Mouse (Mus musculus): ENCODE data around the gene Bcas3. TPM values are rescaled to one million over a fixed set of nuclear protein-coding genes. Genes with fewer than 3 reads are reported as not detected.

Bcas3 gene
- polyA plus RNA-seq, 1 experiment from 2014 or later, result 19.1 TPM

GRCm38 (mm10) chr11:85361621-85362020 is 8.7 kb downstream of the Bcas3 start:
- no peak for ATAC-seq (ENCODE audit: low read depth)
- H3K9me3 ChIP-seq (replicated peaks; ENCODE audit: control insufficient read depth, low read length), result no peaks in the 10 kb centered on the region
- H3K27ac ChIP-seq (ENCODE audit: low read length), result no peak overlapping the region
- H3K4me1 ChIP-seq (ENCODE audit: control insufficient read depth, low read depth, low read length), result no peaks in the 10 kb centered on the region
- H3K4me3 ChIP-seq (ENCODE audit: low read depth, low read length), result no peak overlapping the region
- no peak overlapping the region for H3K4me2 ChIP-seq (ENCODE audit: low read depth, low read length)
- no peaks in the 10 kb centered on the region for H3K27me3 ChIP-seq (ENCODE audit: control insufficient read depth, insufficient read depth, low read depth, low read length)
- WGBS (ENCODE audit: insufficient replicate concordance), result 79% methylated on average over 8 of the region's 8 CpGs
- no peak overlapping the region for H3K9ac ChIP-seq (ENCODE audit: low read depth, low read length)
- 0 out of 2 replicates have a peak, but pooled peaks cover 3% of the 10 kb centered on the region for H3K36me3 ChIP-seq (ENCODE audit: control insufficient read depth, insufficient read depth)

DNA sequence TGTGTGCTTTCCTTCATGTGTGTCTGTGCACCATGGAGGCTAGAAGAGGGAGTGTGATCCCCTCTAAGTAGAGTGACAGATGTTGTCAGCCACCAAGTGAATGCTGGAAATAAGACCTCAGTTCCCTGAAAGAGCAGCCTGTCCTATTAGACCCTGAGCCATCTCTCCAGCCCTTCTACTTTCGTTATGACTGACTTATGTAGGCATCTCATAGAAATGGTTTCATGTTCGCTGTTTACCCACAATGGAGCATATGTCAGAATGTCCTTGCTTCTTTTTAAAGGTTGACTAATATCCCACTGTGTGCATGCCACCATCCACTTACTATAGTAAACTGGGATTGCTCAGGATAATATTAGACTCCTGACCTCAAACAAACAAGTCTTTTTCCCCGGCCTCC is 13.2 kb downstream of the Bcas3 start:
- Histone ChIP-seq H3K36me3 (ENCODE audit: control insufficient read depth, insufficient read depth) (0 out of 2 replicates have a peak, but pooled peaks cover 3% of the 10 kb centered on the region), H3K4me2 (ENCODE audit: low read depth, low read length) (no peak overlapping the region), H3K4me3 (ENCODE audit: low read depth, low read length) (no peak overlapping the region), H3K9ac (ENCODE audit: low read depth, low read length) (no peak overlapping the region), H3K27ac (ENCODE audit: low read length) (no peak overlapping the region), H3K9me3 (replicated peaks; ENCODE audit: control insufficient read depth, low read length) (no peaks in the 10 kb centered on the region), H3K4me1 (ENCODE audit: control insufficient read depth, low read depth, low read length) (no peaks in the 10 kb centered on the region), H3K27me3 (ENCODE audit: control insufficient read depth, insufficient read depth, low read depth, low read length) (no peaks in the 10 kb centered on the region)
- 77% methylated on average over 3 of the region's 3 CpGs for WGBS (ENCODE audit: insufficient replicate concordance)
- no peak for ATAC-seq (ENCODE audit: low read depth)

- Histone ChIP-seq H3K27me3 (ENCODE audit: control insufficient read depth, insufficient read depth, low read depth, low read length) (no peaks in the 10 kb centered on the region), H3K4me2 (ENCODE audit: low read depth, low read length) (no peak overlapping the region), H3K27ac (ENCODE audit: low read length) (no peak overlapping the region), H3K4me1 (ENCODE audit: control insufficient read depth, low read depth, low read length) (no peaks in the 10 kb centered on the region), H3K9ac (ENCODE audit: low read depth, low read length) (no peak overlapping the region), H3K36me3 (ENCODE audit: control insufficient read depth, insufficient read depth) (peaks cover 3% of the 10 kb centered on the region; the same call in 1 of the 2 replicates), H3K9me3 (replicated peaks; ENCODE audit: control insufficient read depth, low read length) (no peaks in the 10 kb centered on the region), H3K4me3 (ENCODE audit: low read depth, low read length) (no peak overlapping the region)
- ATAC-seq (ENCODE audit: low read depth), result no peak
- WGBS (ENCODE audit: insufficient replicate concordance), result 77% methylated on average over 3 of the region's 3 CpGs
Measured at GRCm38 (mm10) chr11:85367823-85368222, 14.9 kb downstream of the Bcas3 start.

DNA sequence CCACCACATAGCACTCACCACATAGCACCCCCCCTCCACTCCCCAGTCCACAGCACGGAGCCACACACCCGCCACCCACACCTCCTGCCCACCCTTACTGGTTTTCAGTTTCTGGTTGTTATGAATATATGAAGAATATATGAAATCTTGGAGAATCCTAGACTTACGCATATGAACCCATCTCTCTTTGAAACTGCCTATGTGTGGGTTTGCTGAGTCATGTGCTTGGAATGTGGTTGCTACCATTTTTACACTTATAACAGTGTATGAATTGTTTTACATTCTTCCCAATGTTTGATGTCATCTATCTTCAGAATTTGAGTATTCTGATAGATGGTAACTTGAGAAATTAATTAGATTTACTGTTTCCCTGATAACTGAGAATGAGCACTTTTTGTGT is 26.1 kb downstream of the Bcas3 start:
- Histone ChIP-seq H3K4me2 (ENCODE audit: low read depth, low read length) (no peak overlapping the region), H3K36me3 (ENCODE audit: control insufficient read depth, insufficient read depth) (no peaks in the 10 kb centered on the region), H3K27me3 (ENCODE audit: control insufficient read depth, insufficient read depth, low read depth, low read length) (no peaks in the 10 kb centered on the region), H3K9me3 (replicated peaks; ENCODE audit: control insufficient read depth, low read length) (no peaks in the 10 kb centered on the region), H3K4me3 (ENCODE audit: low read depth, low read length) (no peak overlapping the region), H3K9ac (ENCODE audit: low read depth, low read length) (no peak overlapping the region), H3K27ac (ENCODE audit: low read length) (no peak overlapping the region), H3K4me1 (ENCODE audit: control insufficient read depth, low read depth, low read length) (no peaks in the 10 kb centered on the region)
- no peak for ATAC-seq (ENCODE audit: low read depth)
- 81% methylated on average over 3 of the region's 3 CpGs for WGBS (ENCODE audit: insufficient replicate concordance)

- Histone ChIP-seq H3K36me3 (ENCODE audit: control insufficient read depth, insufficient read depth) (no peaks in the 10 kb centered on the region), H3K4me1 (ENCODE audit: control insufficient read depth, low read depth, low read length) (no peaks in the 10 kb centered on the region), H3K9me3 (replicated peaks; ENCODE audit: control insufficient read depth, low read length) (no peaks in the 10 kb centered on the region), H3K27me3 (ENCODE audit: control insufficient read depth, insufficient read depth, low read depth, low read length) (no peaks in the 10 kb centered on the region), H3K4me2 (ENCODE audit: low read depth, low read length) (no peak overlapping the region), H3K27ac (ENCODE audit: low read length) (no peak overlapping the region), H3K4me3 (ENCODE audit: low read depth, low read length) (no peak overlapping the region), H3K9ac (ENCODE audit: low read depth, low read length) (no peak overlapping the region)
- WGBS (ENCODE audit: insufficient replicate concordance), result 6% methylated on average over 1 of the region's 1 CpGs
- ATAC-seq (ENCODE audit: low read depth), result no peak
Measured at GRCm38 (mm10) chr11:85380046-85380445, 27.1 kb downstream of the Bcas3 start.

- no peaks in the 10 kb centered on the region for H3K36me3 ChIP-seq (ENCODE audit: control insufficient read depth, insufficient read depth)
- WGBS (ENCODE audit: insufficient replicate concordance), result 22% methylated on average over 4 of the region's 4 CpGs
- no peak for ATAC-seq (ENCODE audit: low read depth)
- H3K27me3 ChIP-seq (ENCODE audit: control insufficient read depth, insufficient read depth, low read depth, low read length), result no peaks in the 10 kb centered on the region
- no peak overlapping the region for H3K4me3 ChIP-seq (ENCODE audit: low read depth, low read length)
- no peak overlapping the region for H3K27ac ChIP-seq (ENCODE audit: low read length)
- H3K9ac ChIP-seq (ENCODE audit: low read depth, low read length), result no peak overlapping the region
- H3K4me2 ChIP-seq (ENCODE audit: low read depth, low read length), result no peak overlapping the region
- H3K9me3 ChIP-seq (replicated peaks; ENCODE audit: control insufficient read depth, low read length), result no peaks in the 10 kb centered on the region
- no peaks in the 10 kb centered on the region for H3K4me1 ChIP-seq (ENCODE audit: control insufficient read depth, low read depth, low read length)
Measured at GRCm38 (mm10) chr11:85382055-85382454, 29.1 kb downstream of the Bcas3 start.

DNA sequence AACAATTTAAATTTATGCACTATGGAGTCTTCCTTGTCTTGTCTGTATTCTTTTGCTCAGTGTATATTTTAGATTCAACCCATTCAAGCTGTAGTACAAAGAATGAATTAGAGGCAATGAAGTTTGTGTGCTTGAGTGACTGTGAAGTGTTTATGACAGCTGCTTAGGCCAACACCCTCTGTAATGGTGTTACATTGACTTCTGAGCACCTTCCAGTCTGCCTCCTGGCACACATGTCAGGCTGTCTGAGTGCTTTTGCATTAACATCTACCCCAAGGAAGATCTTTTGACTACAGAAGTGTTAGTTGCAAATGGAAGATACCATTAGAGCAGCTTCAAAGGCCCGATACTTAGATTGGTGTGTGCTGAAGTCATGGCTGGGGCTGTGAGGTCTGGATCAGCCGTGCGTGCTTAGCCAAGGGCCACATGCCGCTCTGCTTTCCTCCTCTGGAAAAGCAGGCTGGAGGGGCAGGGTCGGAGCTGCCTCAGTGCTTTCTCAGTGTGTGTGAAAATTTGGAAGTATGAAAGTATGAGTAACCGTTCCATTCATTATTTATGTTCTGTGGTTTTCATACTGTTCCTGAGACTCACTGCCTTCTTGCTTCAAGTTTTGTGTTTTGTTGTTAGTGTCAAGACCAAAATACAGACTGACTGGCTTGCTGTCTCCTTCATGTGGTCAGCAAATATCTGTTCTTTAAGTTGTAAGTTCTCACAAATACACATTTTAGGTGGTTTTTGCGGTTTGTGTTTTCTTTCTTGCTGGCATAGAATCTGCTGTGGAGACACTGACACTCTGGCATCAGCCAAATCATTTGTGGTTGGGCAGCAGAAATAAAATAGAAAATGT is 31.2 kb downstream of the Bcas3 start:
- Histone ChIP-seq H3K27me3 (ENCODE audit: control insufficient read depth, insufficient read depth, low read depth, low read length) (no peaks in the 10 kb centered on the region), H3K4me3 (ENCODE audit: low read depth, low read length) (no peak overlapping the region), H3K4me1 (ENCODE audit: control insufficient read depth, low read depth, low read length) (no peaks in the 10 kb centered on the region), H3K36me3 (ENCODE audit: control insufficient read depth, insufficient read depth) (no peaks in the 10 kb centered on the region), H3K9me3 (replicated peaks; ENCODE audit: control insufficient read depth, low read length) (no peaks in the 10 kb centered on the region), H3K9ac (ENCODE audit: low read depth, low read length) (no peak overlapping the region), H3K4me2 (ENCODE audit: low read depth, low read length) (no peak overlapping the region), H3K27ac (ENCODE audit: low read length) (no peak overlapping the region)
- WGBS (ENCODE audit: insufficient replicate concordance), result 79% methylated on average over 7 of the region's 7 CpGs
- no peak for ATAC-seq (ENCODE audit: low read depth)

DNA sequence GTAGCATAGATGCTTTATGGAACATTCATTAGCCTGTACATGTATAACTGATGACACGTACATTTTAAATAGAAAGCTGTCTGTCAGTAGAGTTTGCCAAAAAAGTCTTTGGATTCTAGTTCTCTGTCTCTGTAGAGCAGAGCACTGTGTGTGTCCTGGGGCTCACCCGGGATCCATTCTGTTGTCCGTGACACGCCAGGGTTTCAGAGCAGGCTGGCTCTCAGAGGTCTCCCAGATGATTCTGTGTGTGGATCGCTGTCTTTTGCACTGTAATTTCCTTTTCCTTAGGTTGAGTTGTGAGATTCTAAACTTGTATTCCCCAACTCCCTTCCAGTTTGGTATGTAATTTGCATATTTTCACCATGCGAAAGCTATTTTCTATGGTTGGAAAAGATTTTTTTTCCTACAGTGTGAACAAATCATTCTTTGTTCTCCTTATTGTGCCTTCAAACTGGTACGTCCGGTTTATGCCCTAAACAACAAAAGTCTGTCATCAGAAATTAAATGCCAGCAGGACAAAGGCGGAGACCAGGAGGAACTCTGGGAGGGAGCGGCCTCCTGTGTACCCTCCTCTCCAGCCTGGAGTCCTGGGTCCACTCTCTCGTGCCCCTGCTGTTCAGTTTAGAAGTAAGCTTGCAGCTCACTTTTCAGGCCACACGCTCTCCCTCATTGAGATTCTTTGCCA is 39.4 kb downstream of the Bcas3 start:
- H3K27ac ChIP-seq (ENCODE audit: low read length), result no peak overlapping the region
- H3K27me3 ChIP-seq (ENCODE audit: control insufficient read depth, insufficient read depth, low read depth, low read length), result no peaks in the 10 kb centered on the region
- ATAC-seq (ENCODE audit: low read depth), result no peak
- H3K4me2 ChIP-seq (ENCODE audit: low read depth, low read length), result no peak overlapping the region
- no peaks in the 10 kb centered on the region for H3K9me3 ChIP-seq (replicated peaks; ENCODE audit: control insufficient read depth, low read length)
- H3K4me1 ChIP-seq (ENCODE audit: control insufficient read depth, low read depth, low read length), result no peaks in the 10 kb centered on the region
- no peak overlapping the region for H3K4me3 ChIP-seq (ENCODE audit: low read depth, low read length)
- H3K9ac ChIP-seq (ENCODE audit: low read depth, low read length), result no peak overlapping the region
- H3K36me3 ChIP-seq (ENCODE audit: control insufficient read depth, insufficient read depth), result no peaks in the 10 kb centered on the region
- WGBS (ENCODE audit: insufficient replicate concordance), result 81% methylated on average over 12 of the region's 12 CpGs

DNA sequence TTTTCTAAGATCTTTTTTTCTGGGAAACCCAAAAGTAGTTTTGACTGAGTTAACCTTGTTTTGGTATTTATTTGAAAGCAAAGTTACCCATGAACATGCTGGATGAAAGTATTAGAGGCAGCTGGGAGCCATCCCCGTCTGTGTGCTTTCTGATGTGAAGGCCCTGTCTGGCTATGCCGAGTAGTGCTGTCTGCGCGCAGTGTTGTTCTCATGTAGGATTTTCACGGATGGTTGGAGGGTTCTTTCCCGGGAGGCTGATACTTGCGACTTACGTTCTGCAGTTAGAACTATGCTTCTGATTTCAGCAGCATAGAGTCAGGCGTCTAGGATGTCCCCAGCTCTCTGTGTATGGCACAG is 39.9 kb downstream of the Bcas3 start:
- WGBS (ENCODE audit: insufficient replicate concordance), result 79% methylated on average over 9 of the region's 9 CpGs
- Histone ChIP-seq H3K9ac (ENCODE audit: low read depth, low read length) (no peak overlapping the region), H3K9me3 (replicated peaks; ENCODE audit: control insufficient read depth, low read length) (no peaks in the 10 kb centered on the region), H3K27ac (ENCODE audit: low read length) (no peak overlapping the region), H3K4me2 (ENCODE audit: low read depth, low read length) (no peak overlapping the region), H3K27me3 (ENCODE audit: control insufficient read depth, insufficient read depth, low read depth, low read length) (no peaks in the 10 kb centered on the region), H3K4me3 (ENCODE audit: low read depth, low read length) (no peak overlapping the region), H3K36me3 (ENCODE audit: control insufficient read depth, insufficient read depth) (no peaks in the 10 kb centered on the region), H3K4me1 (ENCODE audit: control insufficient read depth, low read depth, low read length) (no peaks in the 10 kb centered on the region)
- ATAC-seq (ENCODE audit: low read depth), result no peak
